Mouse (Mus musculus) neural tube, embryonic 15.5 days (tissue): ENCODE data around the gene Rit1. TPM values are rescaled to one million over a fixed set of nuclear protein-coding genes. Genes with fewer than 3 reads are reported as not detected.
A peak's percentile ranks its signal among the peaks of the same experiment; 100 is the strongest.

Source experiments
- ATAC-seq: fragments of 200-750 bp; cut with Nextera tagmentation; 2 replicates; pipeline ENCODE4 v1.8.0; 2017; ENCODE audit warnings: mild to moderate bottlenecking, moderate TSS enrichment, moderate library complexity; ENCODE audit not compliant: low FRiP score
- H3K27ac ChIP-seq: fragments of 300-500 bp; sonication (generic); replicated peaks from 2 replicates; pipeline ENCODE4 v1.5.1; 2015; ENCODE audit warnings: mild to moderate bottlenecking, inconsistent platforms
- H3K27me3 ChIP-seq: fragments of 300-500 bp; sonication (generic); replicated peaks from 2 replicates; pipeline ENCODE4 v1.6.1; 2015; ENCODE audit warnings: inconsistent platforms
- H3K36me3 ChIP-seq: fragments of 300-500 bp; sonication (generic); 2 replicates; pipeline ENCODE4 v1.6.1; 2015; ENCODE audit warnings: inconsistent platforms
- H3K4me1 ChIP-seq: fragments of 300-500 bp; sonication (generic); 2 replicates; pipeline ENCODE4 v1.6.1; 2015; ENCODE audit warnings: inconsistent platforms
- H3K4me2 ChIP-seq: fragments of 300-500 bp; sonication (generic); 2 replicates; pipeline ENCODE4 v1.6.1; 2015; ENCODE audit warnings: inconsistent platforms, mild to moderate bottlenecking, moderate library complexity
- H3K4me3 ChIP-seq: fragments of 300-500 bp; sonication (generic); replicated peaks from 2 replicates; pipeline ENCODE4 v1.5.1; 2015; ENCODE audit warnings: mild to moderate bottlenecking, inconsistent platforms
- H3K9ac ChIP-seq: fragments of 300-500 bp; sonication (generic); replicated peaks from 2 replicates; pipeline ENCODE4 v1.6.1; 2015; ENCODE audit warnings: mild to moderate bottlenecking, inconsistent platforms
- H3K9me3 ChIP-seq: fragments of 300-500 bp; sonication (generic); replicated peaks from 2 replicates; pipeline ENCODE4 v1.6.1; 2016; ENCODE audit warnings: inconsistent platforms
- WGBS: fragments of 180-500 bp; shearing (Covaris S2); methylation state at CpG from one replicate; pipeline ENCODE4 v1.1.7; 2015; ENCODE audit warnings: mixed read lengths; 5-methylcytosine and 5-hydroxymethylcytosine counted together
- polyA plus RNA-seq: library from polyadenylated mRNA; unstranded; fragments of >200 nt; fragmentation: Nextera tagmentation; extraction: Ambion mirVana; gene quantifications from 2 replicates; pipeline ENCODE4 v1.2.1, GENCODE M21; 2015

Rit1 gene
- 58.7 and 67.5 TPM in 2 replicates for polyA plus RNA-seq

GRCm38 (mm10) chr3:88716399-88717197, at the start of gene Rit1:
Gene Rit1, plus strand, starts transcription at chr3:88716838.
- ATAC-seq: peak; percentile 97
- H3K36me3 ChIP-seq: peaks cover 41% of the 10 kb centered on the region
- no peaks in the 10 kb centered on the region for H3K9me3 ChIP-seq
- 2% methylated on average over 27 of the region's 27 CpGs for WGBS
- H3K4me2 ChIP-seq: peak within 1 kb of the TSS; percentile 87
- H3K4me1 ChIP-seq: peaks cover 29% of the 10 kb centered on the region
- no peaks in the 10 kb centered on the region for H3K27me3 ChIP-seq
- H3K9ac ChIP-seq: peak within 1 kb of the TSS; percentile 65
- H3K4me3 ChIP-seq: peak within 1 kb of the TSS; percentile 59
- peak within 1 kb of the TSS; percentile 63 for H3K27ac ChIP-seq

- H3K27ac ChIP-seq: no peak overlapping the region
- H3K4me3 ChIP-seq: peak overlapping the region; percentile 33
- H3K27me3 ChIP-seq: no peaks in the 10 kb centered on the region
- peak; percentile 50; the same call in 1 of the 2 replicates for ATAC-seq
- peaks cover 4% of the 10 kb centered on the region for H3K4me1 ChIP-seq
- H3K9ac ChIP-seq: peak overlapping the region; percentile 47
- 11% methylated on average over 11 of the region's 11 CpGs for WGBS
- no peaks in the 10 kb centered on the region for H3K9me3 ChIP-seq
- H3K4me2 ChIP-seq: peak overlapping the region; percentile 70
- H3K36me3 ChIP-seq: no peaks in the 10 kb centered on the region
Measured at GRCm38 (mm10) chr3:88677399-88677798, 39.2 kb upstream of the Rit1 start.

- no peak overlapping the region for H3K27ac ChIP-seq
- H3K4me2 ChIP-seq: no peak overlapping the region
- WGBS: 96% methylated on average over 2 of the region's 2 CpGs
- H3K36me3 ChIP-seq: peaks cover 10% of the 10 kb centered on the region; the same call in 1 of the 2 replicates
- H3K9me3 ChIP-seq: no peaks in the 10 kb centered on the region
- peaks cover 19% of the 10 kb centered on the region for H3K4me1 ChIP-seq
- H3K9ac ChIP-seq: no peak overlapping the region
- no peak overlapping the region for H3K4me3 ChIP-seq
- no peak for ATAC-seq
- no peaks in the 10 kb centered on the region for H3K27me3 ChIP-seq
Measured at GRCm38 (mm10) chr3:88683814-88684213, 32.8 kb upstream of the Rit1 start.

- peak overlapping the region; percentile 63 for H3K4me3 ChIP-seq
- no peaks in the 10 kb centered on the region for H3K9me3 ChIP-seq
- ATAC-seq: no peak
- H3K4me1 ChIP-seq: peaks cover 19% of the 10 kb centered on the region
- H3K9ac ChIP-seq: no peak overlapping the region
- peaks cover 14% of the 10 kb centered on the region for H3K36me3 ChIP-seq
- no peaks in the 10 kb centered on the region for H3K27me3 ChIP-seq
- peak overlapping the region; percentile 86 for H3K27ac ChIP-seq
- WGBS: 66% methylated on average over 8 of the region's 8 CpGs
- H3K4me2 ChIP-seq: peak overlapping the region; percentile 67
Measured at GRCm38 (mm10) chr3:88684236-88684979, 32.2 kb upstream of the Rit1 start.

- Histone ChIP-seq H3K4me2 (peak within 1 kb of the TSS; percentile 67), H3K4me3 (peak within 1 kb of the TSS; percentile 63), H3K9ac (peak within 1 kb of the TSS; percentile 94), H3K36me3 (peaks cover 23% of the 10 kb centered on the region), H3K9me3 (no peaks in the 10 kb centered on the region), H3K4me1 (peaks cover 19% of the 10 kb centered on the region), H3K27ac (peak within 1 kb of the TSS; percentile 98), H3K27me3 (no peaks in the 10 kb centered on the region)
- under 1% methylated on average over 47 of the region's 47 CpGs for WGBS
- ATAC-seq: peak; percentile 100
Measured at GRCm38 (mm10) chr3:88684980-88685941, 31.4 kb upstream of the Rit1 start, which contains the start of gene Khdc4. Gene Khdc4, plus strand, starts transcription at chr3:88685803.

- peaks cover 19% of the 10 kb centered on the region for H3K4me1 ChIP-seq
- H3K4me2 ChIP-seq: peak overlapping the region; percentile 67
- peak; percentile 82 for ATAC-seq
- under 1% methylated on average over 44 of the region's 45 CpGs for WGBS
- peak overlapping the region; percentile 98 for H3K27ac ChIP-seq
- peaks cover 30% of the 10 kb centered on the region for H3K36me3 ChIP-seq
- H3K27me3 ChIP-seq: no peaks in the 10 kb centered on the region
- H3K4me3 ChIP-seq: peak overlapping the region; percentile 63
- no peaks in the 10 kb centered on the region for H3K9me3 ChIP-seq
- peak overlapping the region; percentile 94 for H3K9ac ChIP-seq
Measured at GRCm38 (mm10) chr3:88685958-88686451, 30.6 kb upstream of the Rit1 start.

- H3K9ac ChIP-seq: peak overlapping the region; percentile 94
- no peaks in the 10 kb centered on the region for H3K27me3 ChIP-seq
- peaks cover 36% of the 10 kb centered on the region for H3K36me3 ChIP-seq
- ATAC-seq: no peak
- peak overlapping the region; percentile 67 for H3K4me2 ChIP-seq
- 50% methylated on average over 13 of the region's 13 CpGs for WGBS
- no peaks in the 10 kb centered on the region for H3K9me3 ChIP-seq
- H3K27ac ChIP-seq: peak overlapping the region; percentile 98; the same call in 1 of the 2 replicates
- peak overlapping the region; percentile 63 for H3K4me3 ChIP-seq
- H3K4me1 ChIP-seq: peaks cover 19% of the 10 kb centered on the region
Measured at GRCm38 (mm10) chr3:88686734-88687611, 29.7 kb upstream of the Rit1 start.

- Histone ChIP-seq H3K36me3 (peaks cover 53% of the 10 kb centered on the region), H3K4me1 (peaks cover 19% of the 10 kb centered on the region), H3K4me2 (no peak overlapping the region), H3K27me3 (no peaks in the 10 kb centered on the region), H3K9ac (no peak overlapping the region), H3K9me3 (no peaks in the 10 kb centered on the region), H3K27ac (no peak overlapping the region), H3K4me3 (no peak overlapping the region)
- ATAC-seq: no peak
- WGBS: 89% methylated on average over 5 of the region's 5 CpGs
Measured at GRCm38 (mm10) chr3:88689079-88689478, 27.6 kb upstream of the Rit1 start.

GRCm38 (mm10) chr3:88695545-88695944, 21.1 kb upstream of the Rit1 start:
- Histone ChIP-seq H3K9ac (no peak overlapping the region), H3K4me1 (no peaks in the 10 kb centered on the region), H3K9me3 (no peaks in the 10 kb centered on the region), H3K4me3 (no peak overlapping the region), H3K4me2 (no peak overlapping the region), H3K36me3 (peaks cover 91% of the 10 kb centered on the region), H3K27me3 (no peaks in the 10 kb centered on the region), H3K27ac (no peak overlapping the region)
- no peak for ATAC-seq

- no peak for ATAC-seq
- Histone ChIP-seq H3K27ac (no peak overlapping the region), H3K4me1 (no peaks in the 10 kb centered on the region), H3K4me3 (no peak overlapping the region), H3K9ac (no peak overlapping the region), H3K9me3 (no peaks in the 10 kb centered on the region), H3K36me3 (peaks cover 90% of the 10 kb centered on the region), H3K27me3 (no peaks in the 10 kb centered on the region), H3K4me2 (no peak overlapping the region)
- 94% methylated on average over 1 of the region's 1 CpGs for WGBS
Measured at GRCm38 (mm10) chr3:88698051-88698450, 18.6 kb upstream of the Rit1 start.
